Mouse (Mus musculus) kidney, adult 9 months (tissue): Measurements from ENCODE around the gene Rasl10a.

ENCODE experiments used
- DNase-seq: peaks from one replicate; pipeline ENCODE4 v3.0.0; 2022

Rasl10a gene

GRCm38 (mm10) chr11:5057856-5058641 lies at the start of gene Rasl10a:
Rasl10a (plus strand) TSS chr11:5058128.
- peak; percentile 48 for DNase-seq

GRCm38 (mm10) chr11:5008867-5009266 lies 49.1 kb upstream of the Rasl10a start:
- DNase-seq = no peak

- no peak for DNase-seq
These were observed 48.4 kb upstream of the Rasl10a start for GRCm38 (mm10) chr11:5009354-5010074.

GRCm38 (mm10) chr11:5010205-5010604 lies 47.7 kb upstream of the Rasl10a start:
- no peak for DNase-seq

- no peak for DNase-seq
These were observed 46.4 kb upstream of the Rasl10a start for GRCm38 (mm10) chr11:5011480-5011879.

- no peak for DNase-seq
These were observed 45.7 kb upstream of the Rasl10a start for GRCm38 (mm10) chr11:5012213-5012715.

- DNase-seq = peak; percentile 63
These were observed 42.2 kb upstream of the Rasl10a start for GRCm38 (mm10) chr11:5015720-5016119.

GRCm38 (mm10) chr11:5016286-5016685 lies 41.6 kb upstream of the Rasl10a start:
- DNase-seq = no peak

GRCm38 (mm10) chr11:5017506-5017905 lies 40.4 kb upstream of the Rasl10a start:
- DNase-seq = no peak

- no peak for DNase-seq
These were observed 32.8 kb upstream of the Rasl10a start for GRCm38 (mm10) chr11:5025108-5025507.

GRCm38 (mm10) chr11:5028228-5028627 lies 29.7 kb upstream of the Rasl10a start:
- DNase-seq = no peak

GRCm38 (mm10) chr11:5032706-5033105 lies 25.2 kb upstream of the Rasl10a start:
- no peak for DNase-seq

GRCm38 (mm10) chr11:5033136-5033535 lies 24.8 kb upstream of the Rasl10a start:
- DNase-seq = peak; percentile 52

- no peak for DNase-seq
These were observed 22.5 kb upstream of the Rasl10a start for GRCm38 (mm10) chr11:5035421-5035820.

GRCm38 (mm10) chr11:5037146-5037854 lies 20.6 kb upstream of the Rasl10a start:
- DNase-seq = peak; percentile 38

- no peak for DNase-seq
These were observed 17.3 kb upstream of the Rasl10a start for GRCm38 (mm10) chr11:5040585-5040984.

GRCm38 (mm10) chr11:5041144-5041780 lies 16.7 kb upstream of the Rasl10a start:
- DNase-seq = no peak

GRCm38 (mm10) chr11:5042645-5043381 lies 15.1 kb upstream of the Rasl10a start:
- no peak for DNase-seq

- no peak for DNase-seq
These were observed 11.5 kb upstream of the Rasl10a start for GRCm38 (mm10) chr11:5046321-5046926.

GRCm38 (mm10) chr11:5051629-5052028 lies 6.3 kb upstream of the Rasl10a start:
- no peak for DNase-seq

GRCm38 (mm10) chr11:5052200-5052854 lies 5.6 kb upstream of the Rasl10a start:
- DNase-seq = no peak
